Mouse (Mus musculus) G1E (cell line): ENCODE measurements around the gene Cs. TPM values are rescaled to one million over a fixed set of nuclear protein-coding genes. Genes with fewer than 3 reads are reported as not detected.
"Not testable (repeated sequence)": the region's sequence is repeated elsewhere in the genome, so short reads cannot be mapped to it uniquely, and the experiment has no call there.

Experiments used
- ATAC-seq: 2 replicates; pipeline ENCODE4 v1.8.0; 2016; ENCODE audit warnings: mild to moderate bottlenecking; ENCODE audit not compliant: insufficient number of reproducible peaks, poor library complexity, low FRiP score, severe bottlenecking; ENCODE audit errors: extremely low read depth
- DNase-seq: peaks from one replicate; pipeline ENCODE4 v3.0.0; 2012; ENCODE audit warnings: low spot score
- H3K27me3 ChIP-seq: 2 replicates; pipeline ENCODE4 v1.6.1; 2012; ENCODE audit warnings: mild to moderate bottlenecking, low read length, inconsistent platforms; ENCODE audit not compliant: insufficient read depth
- H3K36me3 ChIP-seq: replicated peaks from 2 replicates; pipeline ENCODE3; 2012; ENCODE audit warnings: mild to moderate bottlenecking, inconsistent platforms
- H3K4me1 ChIP-seq: 2 replicates; pipeline ENCODE4 v1.6.1; 2012; ENCODE audit warnings: low read depth, low read length, inconsistent platforms, mixed read lengths; ENCODE audit not compliant: insufficient read depth
- H3K4me3 ChIP-seq: 2 replicates; pipeline ENCODE4 v1.5.1; 2012; ENCODE audit warnings: low read depth, mild to moderate bottlenecking, inconsistent platforms, low read length, moderate library complexity, mixed read lengths
- H3K9me3 ChIP-seq: replicated peaks from 2 replicates; pipeline ENCODE4 v1.6.1; 2012; ENCODE audit warnings: inconsistent platforms
- CTCF ChIP-seq: IDR thresholded peaks from 2 replicates; pipeline ENCODE4 v1.5.1; 2012; ENCODE audit warnings: low read depth, low read length, inconsistent platforms, mixed read lengths
- GATA1 ChIP-seq: IDR thresholded peaks from 2 replicates; pipeline ENCODE4 v1.6.1; 2012; ENCODE audit warnings: borderline replicate concordance, low read length, inconsistent platforms, mixed read lengths
- GATA2 ChIP-seq: IDR thresholded peaks from 2 replicates; pipeline ENCODE4 v1.6.1; 2012; ENCODE audit warnings: low read depth, low read length, inconsistent platforms, borderline replicate concordance
- POLR2AphosphoS5 ChIP-seq: IDR thresholded peaks from 2 replicates; pipeline ENCODE4 v1.6.1; 2012; ENCODE audit warnings: low read depth, low read length, inconsistent platforms; ENCODE audit not compliant: insufficient replicate concordance
- TAL1 ChIP-seq: conservative IDR thresholded peaks from 2 replicates; pipeline ENCODE4 v1.6.1; 2012; ENCODE audit warnings: low read depth, low read length, inconsistent platforms, mixed read lengths
- polyA plus RNA-seq: library from polyadenylated mRNA; stranded (reverse); fragments of >175 nt; gene quantifications from 2 replicates; pipeline ENCODE4 v1.2.3, GENCODE M21; 2012
- total RNA-seq, 2 experiments: library from RNA; stranded (forward) in 1 of 2; stranded (reverse) in 1 of 2; fragments of 200-1000 nt in 1 of 2; fragments of >200 nt in 1 of 2; fragmentation: Nextera tagmentation in 1 of 2; gene quantifications; 2 replicates each; pipeline ENCODE4 v1.2.3; 2014 to 2017

Cs gene
- total and polyA plus RNA-seq, 3 experiments, result 56.6 to 323 (median 175) TPM

- Histone ChIP-seq H3K36me3 (peaks cover 88% of the 10 kb centered on the region), H3K9me3 (no peaks in the 10 kb centered on the region), H3K4me1 (peaks cover 12% of the 10 kb centered on the region), H3K4me3 (no peak overlapping the region), H3K27me3 (no peaks in the 10 kb centered on the region)
- TF ChIP-seq CTCF, result no peak
- TF ChIP-seq GATA1, result no peak
- TF ChIP-seq GATA2, result no peak
- TF ChIP-seq POLR2AphosphoS5, result no peak
- no peak for TF ChIP-seq TAL1
- peak; percentile 63 for ATAC-seq
- no peak for DNase-seq
These were observed 22.0 kb upstream of the Cs start for GRCm38 (mm10) chr10:128315578-128315977.

DNA sequence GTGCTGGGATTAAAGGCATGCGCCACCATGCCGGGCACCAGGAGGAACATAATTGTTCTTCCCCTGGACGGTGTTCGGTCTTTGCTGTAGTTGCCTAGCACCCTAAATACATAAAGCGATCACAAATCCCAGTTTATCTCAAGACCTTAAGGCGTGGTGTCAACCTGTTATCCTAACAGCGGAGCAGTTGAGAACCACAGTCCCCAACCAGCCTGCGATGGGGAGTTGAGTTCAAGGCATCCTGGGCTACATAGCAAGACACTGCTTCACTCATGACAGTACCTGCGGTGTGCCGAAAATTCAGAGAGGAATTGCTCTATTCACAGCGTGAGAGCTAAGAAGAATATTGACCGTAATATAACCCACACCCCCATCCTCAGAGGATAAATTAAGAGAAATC, 15.9 kb upstream of the Cs start:
- peaks cover 71% of the 10 kb centered on the region for H3K36me3 ChIP-seq
- no peaks in the 10 kb centered on the region for H3K9me3 ChIP-seq
- TF ChIP-seq CTCF (no peak), POLR2AphosphoS5 (no peak), TAL1 (no peak), GATA1 (no peak), GATA2 (no peak)
- peak overlapping the region; percentile 62 for H3K4me3 ChIP-seq
- H3K27me3 ChIP-seq, result no peaks in the 10 kb centered on the region
- ATAC-seq (no peak), DNase-seq (no peak)
- H3K4me1 ChIP-seq, result peaks cover 25% of the 10 kb centered on the region

- no peak for TF ChIP-seq POLR2AphosphoS5
- TF ChIP-seq GATA1, result no peak
- no peak for TF ChIP-seq GATA2
- TF ChIP-seq CTCF, result no peak
- no peak for TF ChIP-seq TAL1
- no peaks in the 10 kb centered on the region for H3K9me3 ChIP-seq
- DNase-seq (peak; percentile 76), ATAC-seq (peak; percentile 83)
- peaks cover 72% of the 10 kb centered on the region for H3K36me3 ChIP-seq
- H3K4me1 ChIP-seq, result peaks cover 27% of the 10 kb centered on the region
- no peaks in the 10 kb centered on the region for H3K27me3 ChIP-seq
- peak within 1 kb of the TSS; percentile 81 for H3K4me3 ChIP-seq
These were observed 15.1 kb upstream of the Cs start, which contains the start of gene Cnpy2 for GRCm38 (mm10) chr10:128322141-128323108. Gene Cnpy2, plus strand, starts transcription at chr10:128322459.

- ATAC-seq, result no peak
- Histone ChIP-seq H3K4me1 (peaks cover 27% of the 10 kb centered on the region), H3K36me3 (peaks cover 72% of the 10 kb centered on the region), H3K4me3 (peak overlapping the region; percentile 81), H3K27me3 (no peaks in the 10 kb centered on the region), H3K9me3 (no peaks in the 10 kb centered on the region)
- no peak for DNase-seq
- no peak for TF ChIP-seq GATA2
These were observed 14.0 kb upstream of the Cs start for GRCm38 (mm10) chr10:128323516-128323915.

DNA sequence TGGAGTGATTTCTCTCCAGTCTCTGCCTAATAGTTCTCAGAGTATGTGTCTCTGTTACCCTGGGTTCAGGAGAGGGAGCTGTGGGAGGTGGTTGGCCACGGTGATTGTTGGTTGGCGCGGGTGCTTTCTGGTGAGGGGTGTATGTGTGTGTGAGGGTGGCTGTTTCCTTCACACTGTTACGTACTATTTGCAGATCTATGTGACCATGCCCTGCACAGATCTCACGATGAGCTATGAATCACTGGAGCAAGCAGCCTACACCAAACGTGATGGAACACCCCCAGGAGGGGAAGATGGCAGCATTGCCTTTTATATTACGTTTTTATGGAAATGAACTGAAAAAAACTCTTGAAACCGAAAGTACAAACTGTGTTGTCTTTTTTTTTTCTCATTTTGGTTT, 10.7 kb upstream of the Cs start:
- ATAC-seq (no peak), DNase-seq (no peak)
- Histone ChIP-seq H3K9me3 (no peaks in the 10 kb centered on the region), H3K4me1 (peaks cover 20% of the 10 kb centered on the region), H3K27me3 (no peaks in the 10 kb centered on the region), H3K4me3 (no peak overlapping the region), H3K36me3 (peaks cover 55% of the 10 kb centered on the region)
- TF ChIP-seq CTCF (no peak), GATA2 (no peak), POLR2AphosphoS5 (no peak), GATA1 (no peak), TAL1 (no peak)

DNA sequence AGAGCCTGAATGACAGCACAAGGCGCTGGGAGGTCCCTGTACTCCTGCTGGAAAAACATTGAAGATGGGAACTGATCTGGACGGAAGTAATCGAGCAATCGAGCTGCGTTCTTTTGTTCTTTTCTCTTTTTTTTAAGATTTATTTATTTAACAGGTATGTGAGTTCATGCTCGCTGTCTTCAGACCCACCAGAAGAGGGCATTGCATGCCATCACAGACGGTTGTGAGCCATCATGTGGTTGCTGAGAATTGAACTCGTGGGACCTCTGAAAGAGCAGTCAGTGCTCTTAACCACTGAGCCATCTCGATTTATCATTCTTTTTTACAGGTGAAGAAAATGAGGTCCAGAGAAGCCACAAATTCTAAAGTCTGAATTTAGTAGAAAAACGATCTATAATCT, 9.9 kb upstream of the Cs start:
- peaks cover 19% of the 10 kb centered on the region for H3K4me1 ChIP-seq
- no peak for DNase-seq
- TF ChIP-seq CTCF (no peak), GATA2 (no peak), TAL1 (no peak), POLR2AphosphoS5 (no peak), GATA1 (no peak)

GRCm38 (mm10) chr10:128332358-128333249, 4.9 kb upstream of the Cs start:
- DNase-seq, H3K4me3 ChIP-seq: not testable (repeated sequence)

More for the DNA sequence above, 9.9 kb upstream of the Cs start:
- ATAC-seq, result no peak
- Histone ChIP-seq H3K9me3 (no peaks in the 10 kb centered on the region), H3K4me3 (no peak overlapping the region), H3K36me3 (peaks cover 55% of the 10 kb centered on the region), H3K27me3 (no peaks in the 10 kb centered on the region)

More at GRCm38 (mm10) chr10:128332358-128333249, 4.9 kb upstream of the Cs start:
- Histone ChIP-seq H3K36me3 (peaks cover 20% of the 10 kb centered on the region), H3K4me1 (peaks cover 35% of the 10 kb centered on the region)
- not testable (repeated sequence) for H3K27me3 ChIP-seq, H3K9me3 ChIP-seq, ATAC-seq
